Mouse (Mus musculus) heart, embryonic 14.5 days (tissue): ENCODE results near the gene Mrpl18. TPM values are rescaled to one million over a fixed set of nuclear protein-coding genes. Genes with fewer than 3 reads are reported as not detected.

Source experiments
- ATAC-seq: fragments of 200-750 bp; cut with Nextera tagmentation; 2 replicates; pipeline ENCODE4 v1.8.0; 2017; ENCODE audit warnings: low read depth, moderate TSS enrichment; ENCODE audit not compliant: insufficient number of reproducible peaks, insufficient read depth, low FRiP score
- H3K27ac ChIP-seq, 2 experiments: fragments of 200-500 bp in 1 of 2; fragments of 300-500 bp in 1 of 2; sonication (generic) in 1 of 2; replicated peaks in 1 of 2; 2 replicates each; pipeline ENCODE4 v1.5.1; 2012 to 2014; ENCODE audit warnings: low read depth in 2 of 2, low read length in 2 of 2, control low read depth in 1 of 2, mild to moderate bottlenecking in 1 of 2, mixed read lengths in 1 of 2; ENCODE audit not compliant: control insufficient read depth in 1 of 2, insufficient read depth in 1 of 2
- H3K27me3 ChIP-seq: fragments of 300-500 bp; sonication (generic); 2 replicates; pipeline ENCODE4 v1.6.1; 2014; ENCODE audit warnings: mild to moderate bottlenecking, low read length, control low read depth; ENCODE audit not compliant: control insufficient read depth, insufficient read depth
- H3K36me3 ChIP-seq: fragments of 300-500 bp; sonication (generic); 2 replicates; pipeline ENCODE4 v1.6.1; 2014; ENCODE audit warnings: mild to moderate bottlenecking, control low read depth, low read length, mixed read lengths; ENCODE audit not compliant: control insufficient read depth, insufficient read depth
- H3K4me1 ChIP-seq, 2 experiments: fragments of 200-500 bp in 1 of 2; fragments of 300-500 bp in 1 of 2; sonication (generic) in 1 of 2; 2 replicates each; pipeline ENCODE4 v1.6.1; 2012 to 2014; ENCODE audit warnings: low read length in 2 of 2, control low read depth in 1 of 2, mixed read lengths in 1 of 2; ENCODE audit not compliant: control insufficient read depth in 2 of 2, insufficient read depth in 2 of 2
- H3K4me2 ChIP-seq: fragments of 300-500 bp; sonication (generic); 2 replicates; pipeline ENCODE4 v1.6.1; 2014; ENCODE audit warnings: mild to moderate bottlenecking, low read length
- H3K4me3 ChIP-seq, 2 experiments: fragments of 200-500 bp in 1 of 2; fragments of 300-500 bp in 1 of 2; sonication (generic) in 1 of 2; 2 replicates each; pipeline ENCODE4 v1.5.1; 2012 to 2014; ENCODE audit warnings: low read length in 2 of 2, mild to moderate bottlenecking in 2 of 2, control low read depth in 1 of 2, low read depth in 1 of 2, moderate library complexity in 1 of 2; ENCODE audit not compliant: control insufficient read depth in 1 of 2, insufficient read depth in 1 of 2
- H3K9ac ChIP-seq: fragments of 300-500 bp; sonication (generic); 2 replicates; pipeline ENCODE4 v1.6.1; 2014; ENCODE audit warnings: mild to moderate bottlenecking, low read length
- H3K9me3 ChIP-seq: fragments of 300-500 bp; sonication (generic); 2 replicates; pipeline ENCODE4 v1.6.1; 2016; ENCODE audit warnings: low read length, control low read depth; ENCODE audit not compliant: control insufficient read depth
- WGBS: fragments of 180-500 bp; shearing (Covaris S2); extraction: QIAGEN DNeasy Blood & Tissue Kit; methylation state at CpG from one replicate; pipeline ENCODE4 v1.1.7; 2014; 5-methylcytosine and 5-hydroxymethylcytosine counted together
- polyA plus RNA-seq: library from polyadenylated mRNA; unstranded; fragments of >200 nt; fragmentation: Nextera tagmentation; extraction: Ambion mirVana; gene quantifications from 2 replicates; pipeline ENCODE4 v1.2.1, GENCODE M21; 2014

Mrpl18 gene
- polyA plus RNA-seq, 1 experiment from 2014 or later, result 200 TPM

GRCm38 (mm10) chr17:12892033-12892432 lies 24.1 kb downstream of the Mrpl18 start:
- H3K9ac ChIP-seq, result no peak overlapping the region
- ATAC-seq, result no peak
- H3K4me1 ChIP-seq, result peaks cover under 1 to 2% of the 10 kb centered on the region in 2 experiments; a peak in 2 of 4 replicates
- no peak overlapping the region for H3K27ac ChIP-seq
- H3K27me3 ChIP-seq, result no peaks in the 10 kb centered on the region
- H3K36me3 ChIP-seq, result peaks cover 20% of the 10 kb centered on the region
- WGBS, result 72% methylated on average over 9 of the region's 9 CpGs
- no peaks in the 10 kb centered on the region for H3K9me3 ChIP-seq
- no peak overlapping the region for H3K4me2 ChIP-seq
- H3K4me3 ChIP-seq, result no peak overlapping the region

- no peak overlapping the region for H3K9ac ChIP-seq
- no peaks in the 10 kb centered on the region for H3K9me3 ChIP-seq
- peaks cover 5 to 7% of the 10 kb centered on the region in 2 experiments; a peak in 2 of 4 replicates for H3K4me1 ChIP-seq
- H3K27ac ChIP-seq, result no peak overlapping the region
- H3K4me2 ChIP-seq, result no peak overlapping the region
- H3K36me3 ChIP-seq, result peaks cover 18% of the 10 kb centered on the region
- H3K27me3 ChIP-seq, result no peaks in the 10 kb centered on the region
- H3K4me3 ChIP-seq, result no peak overlapping the region
- ATAC-seq, result no peak
- 91% methylated on average over 4 of the region's 4 CpGs for WGBS
Observed at GRCm38 (mm10) chr17:12891054-12891453, 25.1 kb downstream of the Mrpl18 start.

- ATAC-seq, result no peak
- Histone ChIP-seq H3K4me1 (peaks cover 5 to 7% of the 10 kb centered on the region in 2 experiments; a peak in 2 of 4 replicates), H3K4me2 (no peak overlapping the region), H3K36me3 (peaks cover 7% of the 10 kb centered on the region), H3K9me3 (no peaks in the 10 kb centered on the region), H3K4me3 (no peak overlapping the region), H3K9ac (no peak overlapping the region), H3K27me3 (no peaks in the 10 kb centered on the region), H3K27ac (peak overlapping the region; percentile 11 to 15; a peak in 1 of 4 replicates)
- WGBS, result 59% methylated on average over 15 of the region's 15 CpGs
Observed at GRCm38 (mm10) chr17:12887021-12887775, 28.9 kb downstream of the Mrpl18 start.

- Histone ChIP-seq H3K9me3 (no peaks in the 10 kb centered on the region), H3K4me1 (peaks cover 5 to 7% of the 10 kb centered on the region in 2 experiments; a peak in 2 of 4 replicates), H3K9ac (no peak overlapping the region), H3K27ac (no peak overlapping the region), H3K36me3 (peaks cover 7% of the 10 kb centered on the region), H3K4me2 (no peak overlapping the region), H3K4me3 (no peak overlapping the region), H3K27me3 (no peaks in the 10 kb centered on the region)
- no peak for ATAC-seq
- 54% methylated on average over 6 of the region's 6 CpGs for WGBS
Observed at GRCm38 (mm10) chr17:12886620-12887019, 29.5 kb downstream of the Mrpl18 start.

GRCm38 (mm10) chr17:12881216-12881615 lies 34.9 kb downstream of the Mrpl18 start:
- WGBS, result 87% methylated on average over 1 of the region's 1 CpGs

GRCm38 (mm10) chr17:12880178-12880577 lies 36.0 kb downstream of the Mrpl18 start:
- no peak overlapping the region for H3K27ac ChIP-seq
- peaks cover 0 to 2% of the 10 kb centered on the region in 2 experiments; a peak in 2 of 4 replicates for H3K4me1 ChIP-seq
- H3K36me3 ChIP-seq, result no peaks in the 10 kb centered on the region
- peak overlapping the region; percentile 62 for H3K9ac ChIP-seq
- no peaks in the 10 kb centered on the region for H3K9me3 ChIP-seq
- 2% methylated on average over 14 of the region's 14 CpGs for WGBS
- peak overlapping the region; percentile 66 for H3K4me2 ChIP-seq
- H3K27me3 ChIP-seq, result no peaks in the 10 kb centered on the region
- no peak for ATAC-seq
- peak overlapping the region; percentile 19 to 29 for H3K4me3 ChIP-seq

More at GRCm38 (mm10) chr17:12881216-12881615, 34.9 kb downstream of the Mrpl18 start:
- Histone ChIP-seq H3K36me3 (no peaks in the 10 kb centered on the region), H3K9me3 (no peaks in the 10 kb centered on the region), H3K4me1 (peaks cover 0 to 2% of the 10 kb centered on the region in 2 experiments; a peak in 2 of 4 replicates), H3K4me3 (no peak overlapping the region), H3K27me3 (no peaks in the 10 kb centered on the region), H3K9ac (no peak overlapping the region), H3K4me2 (no peak overlapping the region), H3K27ac (no peak overlapping the region)
- no peak for ATAC-seq

GRCm38 (mm10) chr17:12875734-12876133 lies 40.4 kb downstream of the Mrpl18 start, which contains the start of gene Mrgprh:
Gene Mrgprh (plus strand): TSS chr17:12876034.
- Histone ChIP-seq H3K9me3 (no peaks in the 10 kb centered on the region), H3K4me2 (no peak within 1 kb of the TSS), H3K36me3 (no peaks in the 10 kb centered on the region), H3K27me3 (peaks cover 4% of the 10 kb centered on the region; the same call in 1 of the 2 replicates), H3K27ac (no peak within 1 kb of the TSS), H3K4me3 (no peak within 1 kb of the TSS), H3K4me1 (peaks cover 0 to 2% of the 10 kb centered on the region in 2 experiments; a peak in 1 of 4 replicates), H3K9ac (no peak within 1 kb of the TSS)
- WGBS, result 76% methylated on average over 5 of the region's 5 CpGs
- no peak for ATAC-seq
